Mouse (Mus musculus) liver, adult 2 months (tissue): ENCODE results near the gene Ppp1ca.

Experiments
- CTCF ChIP-seq: fragments of 200-500 bp; IDR thresholded peaks from 2 replicates; pipeline ENCODE4 v1.5.1; 2011; ENCODE audit warnings: low read depth, low read length, control low read depth
- POLR2A ChIP-seq: fragments of 200-500 bp; IDR thresholded peaks from 2 replicates; pipeline ENCODE4 v1.6.1; 2011; ENCODE audit warnings: low read length, control low read depth; ENCODE audit not compliant: insufficient read depth; ENCODE audit errors: extremely low read depth

DNA sequence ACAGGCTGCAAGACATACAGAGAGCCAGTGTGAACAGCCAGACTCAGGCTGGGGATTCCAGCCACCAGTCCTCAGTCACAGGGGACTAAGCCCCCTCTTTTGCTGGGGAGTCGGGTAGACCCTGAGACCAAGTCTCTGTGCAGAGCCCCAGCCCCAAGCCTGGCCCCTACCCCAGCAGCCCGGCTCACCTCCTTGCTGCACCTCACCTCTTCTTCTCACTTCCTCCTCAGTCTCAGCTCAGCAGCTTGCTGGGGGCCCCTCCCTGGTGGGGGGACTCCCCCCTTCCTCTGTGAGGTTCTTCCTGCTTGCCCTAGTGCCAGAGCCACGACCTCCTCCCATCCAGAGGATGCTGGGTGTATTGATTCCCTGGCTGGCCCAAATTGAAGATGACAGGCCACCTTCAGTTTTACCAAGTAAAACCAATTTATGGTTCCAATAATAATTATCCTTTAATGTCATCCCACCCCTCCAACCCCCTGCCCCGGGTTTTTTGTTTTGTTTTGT, 982 bp upstream of the Ppp1ca start, which contains the start of gene Tbc1d10c:
- no peak for TF ChIP-seq CTCF
- no peak for TF ChIP-seq POLR2A
